Mouse (Mus musculus) spleen, postnatal 36 days (tissue): ENCODE data around the gene Zfp420.
"Not testable (repeated sequence)": the region's sequence is repeated elsewhere in the genome, so short reads cannot be mapped to it uniquely, and the experiment has no call there.

Experiments used
- DNase-seq, 2 experiments: peaks; one replicate each; pipeline ENCODE4 v3.0.0; 2022; ENCODE audit warnings: low spot score in 2 of 2, mixed read lengths in 1 of 2

Gene Zfp420

GRCm38 (mm10) chr7:29859532-29860517, at the start of gene Zfp420:
Zfp420 (plus strand) TSS chr7:29859979.
- peak; percentile 83 to 87 for DNase-seq

GRCm38 (mm10) chr7:29812244-29812643, 47.5 kb upstream of the Zfp420 start:
- DNase-seq, result no peak

- DNase-seq, result no peak
Observed at GRCm38 (mm10) chr7:29814381-29814780, 45.4 kb upstream of the Zfp420 start.

- no peak for DNase-seq
Observed at GRCm38 (mm10) chr7:29815061-29815784, 44.6 kb upstream of the Zfp420 start.

- DNase-seq, result peak; percentile 87 to 88
Observed at GRCm38 (mm10) chr7:29815910-29816429, 43.8 kb upstream of the Zfp420 start, which contains the start of gene Zfp790. Zfp790 (plus strand) TSS chr7:29816114.

GRCm38 (mm10) chr7:29818619-29819254, 41.0 kb upstream of the Zfp420 start:
- DNase-seq, result peak; percentile 71 to 77

GRCm38 (mm10) chr7:29828001-29828400, 31.8 kb upstream of the Zfp420 start:
- DNase-seq, result no peak

- no peak for DNase-seq
Observed at GRCm38 (mm10) chr7:29829804-29830203, 30.0 kb upstream of the Zfp420 start.

GRCm38 (mm10) chr7:29836816-29837215, 23.0 kb upstream of the Zfp420 start:
- no peak for DNase-seq

GRCm38 (mm10) chr7:29839256-29839655, 20.5 kb upstream of the Zfp420 start:
- no peak for DNase-seq

GRCm38 (mm10) chr7:29842105-29842504, 17.7 kb upstream of the Zfp420 start:
- DNase-seq, result no peak

- no peak for DNase-seq
Observed at GRCm38 (mm10) chr7:29844616-29845015, 15.2 kb upstream of the Zfp420 start.

GRCm38 (mm10) chr7:29852831-29853218, 7.0 kb upstream of the Zfp420 start:
- DNase-seq, result no peak

- peak; percentile 80 to 84 for DNase-seq
Observed at GRCm38 (mm10) chr7:29853219-29853842, 6.4 kb upstream of the Zfp420 start, which contains the start of gene Zfp940. Zfp940 (minus strand) TSS chr7:29853669.

GRCm38 (mm10) chr7:29861660-29862059, 1.9 kb downstream of the Zfp420 start:
- no peak for DNase-seq

GRCm38 (mm10) chr7:29874256-29874655, 14.5 kb downstream of the Zfp420 start:
- no peak for DNase-seq

GRCm38 (mm10) chr7:29877561-29877960, 17.8 kb downstream of the Zfp420 start:
- not testable (repeated sequence) for DNase-seq

- DNase-seq, result no peak
Observed at GRCm38 (mm10) chr7:29880056-29880455, 20.3 kb downstream of the Zfp420 start.

- DNase-seq, result no peak
Observed at GRCm38 (mm10) chr7:29880916-29881315, 21.1 kb downstream of the Zfp420 start.

GRCm38 (mm10) chr7:29890501-29890900, 30.7 kb downstream of the Zfp420 start:
- no peak for DNase-seq

GRCm38 (mm10) chr7:29892756-29893155, 33.0 kb downstream of the Zfp420 start:
- DNase-seq, result no peak
